Mouse (Mus musculus) spleen, adult 2 months (tissue): ENCODE data around the gene Fcgbp.

Source experiments
- CTCF ChIP-seq: fragments of 200-500 bp; IDR thresholded peaks from 2 replicates; pipeline ENCODE4 v1.5.1; 2011; ENCODE audit warnings: mild to moderate bottlenecking, inconsistent platforms; ENCODE audit not compliant: insufficient read depth, insufficient read length, insufficient replicate concordance; ENCODE audit errors: extremely low read depth
- POLR2A ChIP-seq: fragments of 200-500 bp; IDR thresholded peaks from 2 replicates; pipeline ENCODE4 v1.6.1; 2011; ENCODE audit warnings: low read depth, low read length, inconsistent platforms

DNA sequence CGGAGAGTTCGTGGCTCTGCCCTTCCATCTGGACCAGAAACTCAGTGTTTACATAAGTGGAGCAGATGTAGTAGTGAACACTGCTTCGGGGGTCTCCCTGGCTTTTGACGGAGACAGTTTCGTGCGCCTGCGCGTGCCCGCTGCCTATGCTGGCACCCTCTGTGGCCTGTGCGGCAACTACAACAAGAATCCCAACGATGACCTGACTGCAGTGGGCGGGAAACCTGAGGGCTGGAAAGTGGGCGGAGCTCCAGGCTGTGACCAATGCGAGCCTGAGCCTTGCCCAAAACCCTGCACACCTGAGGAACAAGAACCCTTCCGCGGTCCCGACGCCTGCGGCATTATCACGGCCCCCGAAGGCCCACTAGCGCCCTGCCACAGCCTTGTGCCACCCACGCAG is 33.6 kb downstream of the Fcgbp start:
- TF ChIP-seq POLR2A: no peak
- TF ChIP-seq CTCF: no peak
